Mouse (Mus musculus): ENCODE measurements around the gene Cacng4.

Gene Cacng4

DNA sequence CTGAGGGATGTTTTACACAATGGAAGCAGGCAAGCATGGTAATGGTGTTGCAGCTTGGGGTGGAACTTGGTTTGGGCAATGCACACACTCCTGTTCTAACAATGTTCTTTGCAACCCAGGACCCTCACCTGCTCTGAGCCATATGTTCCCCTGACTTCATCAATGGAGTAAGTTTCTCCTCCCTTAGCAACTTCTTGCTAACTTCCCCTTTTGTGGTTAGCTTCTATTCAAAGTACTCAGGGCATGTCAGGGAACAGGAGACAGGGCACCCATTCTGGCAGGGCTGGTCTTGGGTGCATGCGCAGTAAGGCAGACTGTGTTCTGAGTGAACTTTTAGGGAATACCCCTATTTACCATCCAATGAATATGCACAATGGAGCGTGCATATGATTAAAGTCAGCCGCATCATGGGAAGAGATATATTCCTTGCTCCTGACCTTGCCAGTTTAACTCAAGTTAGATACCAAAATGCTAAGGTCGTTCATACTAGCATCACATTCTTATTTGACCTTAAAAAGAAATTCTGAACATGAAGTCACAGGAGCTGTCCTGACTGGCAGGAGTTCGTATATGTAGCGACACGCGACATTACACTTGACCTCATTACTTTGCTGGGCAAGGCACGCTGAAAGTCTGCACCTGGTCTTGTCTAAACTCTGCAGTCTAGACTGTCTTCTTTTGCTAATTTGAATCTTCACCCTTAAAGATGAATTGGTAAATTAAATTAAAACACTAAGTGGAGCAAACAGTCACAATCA, 73.9 kb downstream of the Cacng4 start:
- DNase-seq (ENCODE audit: low read depth in 1 of 2, low spot score in 2 of 2) = no peak

DNA sequence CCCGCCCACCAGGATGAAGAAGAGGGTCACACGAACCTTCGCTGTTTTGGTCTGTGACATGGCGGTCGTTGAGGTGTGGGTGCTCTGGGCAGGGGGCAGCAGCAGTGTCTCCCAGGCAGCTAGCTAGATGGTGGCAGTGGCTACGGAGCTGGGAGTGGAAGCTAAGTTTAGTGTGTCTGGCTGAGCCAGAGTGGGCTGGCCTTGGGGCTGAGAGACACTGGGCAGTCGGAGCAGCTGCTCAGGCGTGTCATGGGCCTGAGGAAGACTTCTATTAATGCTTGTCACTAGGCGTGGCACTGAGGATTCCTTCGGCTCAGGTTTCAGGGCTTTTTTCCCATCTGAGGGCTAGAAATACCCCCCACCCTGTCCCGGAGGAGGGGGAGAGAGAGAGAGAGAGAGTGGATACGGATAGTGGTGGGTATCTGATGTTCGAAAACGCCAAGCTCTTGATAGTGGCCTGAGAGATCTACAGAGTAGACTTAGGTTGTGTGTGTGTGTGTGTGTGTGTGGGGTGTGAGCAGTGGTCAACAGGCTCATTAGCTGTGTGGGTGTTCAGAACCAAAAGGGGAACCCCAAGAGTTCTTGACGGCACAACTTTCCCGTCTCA, 77.9 kb downstream of the Cacng4 start, which contains the start of gene Cacng1:
Gene Cacng1 (minus strand): TSS at position 191 of the 607 bp plus-strand sequence.
- no peak for DNase-seq (ENCODE audit: low read depth in 1 of 2, low spot score in 2 of 2)

DNA sequence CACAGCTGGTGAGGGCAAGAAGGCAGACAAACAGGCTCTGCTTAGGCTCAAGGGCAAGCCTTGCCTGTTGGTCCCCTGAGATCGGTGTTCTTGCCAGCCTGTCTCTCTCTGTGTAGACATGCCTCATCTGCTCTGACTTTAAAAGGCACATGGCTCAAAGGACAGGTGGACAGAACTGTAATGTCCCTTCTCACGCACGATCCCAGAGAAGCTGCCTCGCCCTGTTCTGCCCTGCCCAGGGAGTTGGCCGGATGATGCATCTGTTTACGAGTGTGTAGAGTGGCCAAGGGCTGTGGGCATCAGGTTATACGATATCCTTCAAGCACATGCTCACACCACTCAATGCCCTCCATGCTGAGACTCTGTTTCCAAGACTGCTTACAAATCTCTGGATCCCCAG, 80.0 kb downstream of the Cacng4 start:
- DNase-seq (ENCODE audit: low read depth in 1 of 2, low spot score in 2 of 2) = no peak

DNA sequence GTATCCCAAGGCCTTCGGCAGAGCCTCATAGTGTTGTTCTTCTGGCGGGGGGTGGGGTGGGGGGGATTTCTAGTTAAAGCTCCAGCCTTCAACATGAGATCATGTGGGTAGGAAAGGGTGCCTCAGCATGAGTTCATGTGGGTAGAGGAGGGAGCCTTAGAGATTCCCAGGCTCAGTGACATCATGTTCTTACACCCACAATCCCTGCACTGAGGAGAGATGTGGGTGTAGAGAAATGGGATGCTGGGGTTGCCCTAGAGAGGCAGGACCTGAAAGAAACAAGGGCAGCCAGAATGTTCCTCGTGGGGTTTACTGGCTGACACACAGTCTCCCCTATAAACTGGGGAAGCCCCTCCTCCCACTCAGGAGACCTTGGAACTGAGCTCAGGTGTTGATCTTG, 84.0 kb downstream of the Cacng4 start:
- no peak for DNase-seq (ENCODE audit: low read depth in 1 of 2, low spot score in 2 of 2)

DNA sequence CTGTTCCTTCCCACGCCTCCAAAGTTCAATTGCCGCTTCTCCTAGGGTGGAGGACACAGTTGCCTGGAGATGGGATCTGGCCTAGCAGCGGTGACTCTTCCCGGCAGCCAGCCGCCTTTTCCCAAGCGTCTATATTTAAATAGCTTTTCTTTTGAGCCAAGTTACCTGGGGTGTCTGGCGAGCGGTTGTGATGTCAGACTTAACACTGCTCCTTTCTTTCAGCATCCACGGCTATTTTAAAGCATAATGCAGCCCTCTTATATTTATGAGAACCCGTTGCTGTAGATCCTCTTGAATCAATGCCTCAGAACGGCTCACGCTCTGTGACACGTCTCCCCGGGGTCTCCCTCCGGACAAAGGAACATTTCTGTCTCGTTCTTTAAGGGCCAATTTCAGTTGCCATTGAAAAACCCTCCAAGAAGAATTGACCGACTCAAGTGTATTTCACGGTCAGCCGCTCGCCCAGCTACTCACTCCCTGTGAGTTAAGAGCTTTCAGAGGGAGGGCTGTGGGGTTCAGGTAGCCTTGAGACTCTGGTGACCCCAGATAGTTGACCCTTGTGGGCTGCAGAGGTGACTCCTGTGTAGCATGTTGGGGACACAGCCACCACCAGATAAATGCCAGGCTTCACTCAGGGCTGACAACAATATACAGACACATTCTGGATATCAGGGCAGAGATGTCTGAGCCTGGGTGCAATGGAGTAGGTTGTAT, 86.3 kb downstream of the Cacng4 start:
- no peak for DNase-seq (ENCODE audit: low read depth in 1 of 2, low spot score in 2 of 2)

DNA sequence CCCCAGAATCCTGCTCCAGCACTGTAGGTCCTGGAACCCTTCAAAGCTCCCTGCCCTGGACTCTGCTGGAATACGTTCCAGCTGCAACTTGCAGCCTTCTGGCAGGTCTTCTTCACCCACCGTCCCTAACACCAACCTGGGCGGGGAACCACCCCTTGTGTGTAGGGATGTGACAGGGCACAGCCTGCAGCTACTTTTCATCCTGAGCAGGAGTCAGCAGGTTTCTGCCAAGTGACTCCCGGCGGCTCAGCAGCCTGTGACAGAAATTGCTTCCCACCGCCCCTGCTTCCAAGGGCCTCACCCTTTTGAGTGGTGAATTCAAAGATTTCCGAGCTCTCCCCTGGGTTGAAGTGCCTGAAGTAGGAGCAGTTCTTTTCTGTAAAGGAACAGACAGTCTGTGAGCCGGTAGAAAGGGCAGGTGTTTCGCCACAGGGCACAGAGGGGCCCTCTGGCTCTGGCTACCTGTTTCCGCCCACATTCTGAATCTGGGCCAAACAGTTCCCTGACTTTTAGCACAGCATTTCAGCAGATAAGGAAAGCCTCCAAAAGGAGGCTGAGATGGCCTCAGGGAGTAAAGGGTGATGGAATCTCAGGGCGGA, 88.8 kb downstream of the Cacng4 start:
- DNase-seq (ENCODE audit: low read depth in 1 of 2, low spot score in 2 of 2) = no peak

DNA sequence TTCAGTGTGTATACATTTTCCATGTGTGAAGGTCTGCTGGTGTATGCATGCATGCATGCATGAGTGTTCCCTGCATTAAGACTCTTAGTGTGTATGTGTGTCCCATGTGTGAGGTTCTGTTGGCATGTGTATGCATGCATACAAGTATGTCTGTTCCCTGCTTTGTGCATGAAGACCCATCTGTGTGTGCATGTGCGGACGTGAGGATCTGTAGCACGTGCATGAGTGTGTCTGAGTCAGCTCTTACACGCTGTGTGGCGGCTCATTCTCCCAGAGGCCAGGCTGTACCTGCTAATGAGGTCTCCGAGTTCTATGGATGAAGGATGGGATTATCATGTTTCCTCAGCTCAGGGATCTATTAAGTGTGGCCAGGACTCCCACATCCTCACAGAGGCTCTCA, 89.3 kb downstream of the Cacng4 start:
- DNase-seq (ENCODE audit: low read depth in 1 of 2, low spot score in 2 of 2) = no peak

DNA sequence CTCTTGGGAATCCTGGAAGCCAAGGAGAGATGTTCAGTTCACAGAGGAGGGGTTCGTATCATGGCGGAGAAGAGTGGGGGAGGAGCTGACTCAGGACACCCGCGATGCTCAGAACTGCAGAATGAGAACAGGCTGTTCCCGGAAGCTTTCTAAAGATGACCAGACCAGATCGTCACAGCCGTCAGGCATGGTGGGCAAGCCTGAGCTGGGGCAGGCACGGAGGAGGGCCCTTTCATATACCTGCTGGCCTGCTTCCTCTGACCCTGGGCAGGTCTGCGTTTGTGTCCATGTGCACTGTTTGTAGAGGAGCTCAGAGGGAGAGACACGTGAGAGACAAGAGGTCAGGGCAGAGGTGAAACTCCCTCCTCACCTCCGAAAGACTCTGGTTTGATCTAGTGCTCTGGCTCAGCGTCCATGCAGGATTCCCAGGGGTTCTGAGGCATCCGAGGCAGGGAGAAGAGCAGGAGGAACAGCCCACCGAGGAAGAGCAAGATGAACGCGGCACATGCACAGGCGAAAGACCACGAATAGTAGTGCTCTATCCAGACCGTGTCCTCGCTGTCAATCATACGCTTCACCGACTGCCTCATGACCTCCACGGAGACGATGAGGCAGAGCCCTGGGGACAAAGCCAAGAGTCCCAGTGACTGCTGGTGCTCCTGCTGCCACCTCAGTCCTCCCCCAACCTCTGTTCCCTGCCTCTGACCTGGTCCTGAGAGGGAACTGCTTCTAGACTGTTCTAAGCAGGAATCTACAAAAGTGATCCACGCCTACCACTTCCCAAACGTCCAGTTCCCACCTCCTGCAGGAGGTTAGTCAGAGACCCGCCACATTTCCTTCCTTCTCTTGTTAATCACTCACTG, 90.9 kb downstream of the Cacng4 start:
- DNase-seq (ENCODE audit: low read depth in 1 of 2, low spot score in 2 of 2) = no peak

DNA sequence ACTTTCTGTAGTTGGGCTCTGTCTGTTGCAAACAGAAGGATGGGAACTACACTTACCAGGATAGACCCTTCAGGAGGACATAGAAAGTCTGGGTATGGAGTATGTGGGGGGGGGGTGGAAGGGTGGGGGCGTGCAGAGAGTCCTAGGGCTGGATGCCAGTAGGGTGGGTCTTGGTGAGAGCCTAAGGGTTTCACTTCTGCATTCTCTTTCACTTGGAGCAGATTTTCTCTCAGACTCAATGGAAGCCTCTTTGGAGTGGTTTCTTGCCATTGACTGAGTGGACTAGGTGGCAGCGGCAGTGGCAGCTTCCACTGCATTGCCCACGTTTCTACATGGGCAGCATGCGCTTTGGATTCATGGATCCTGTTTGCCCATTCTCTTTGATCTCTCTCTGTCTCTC, 94.4 kb downstream of the Cacng4 start:
- DNase-seq (ENCODE audit: low read depth in 1 of 2, low spot score in 2 of 2) = no peak

DNA sequence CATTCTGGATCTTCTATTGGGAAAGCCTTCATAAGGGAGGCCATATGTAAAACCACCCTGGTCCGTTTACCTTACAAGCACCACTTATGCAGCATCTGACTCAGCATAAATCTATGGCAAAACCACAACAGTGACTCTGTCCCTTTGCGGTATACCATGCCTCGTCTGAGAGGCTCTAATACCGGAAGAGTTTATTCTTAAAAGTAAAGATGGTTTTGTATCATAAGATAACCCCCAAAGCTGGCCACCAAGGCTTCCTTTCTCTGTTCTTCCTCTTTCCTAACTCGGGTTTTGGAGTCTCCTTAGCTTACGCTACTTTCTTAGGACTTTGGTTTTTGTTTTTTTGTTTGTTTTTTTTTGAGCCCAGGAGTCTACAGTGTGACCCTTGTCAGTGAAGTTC, 101.0 kb downstream of the Cacng4 start:
- no peak for DNase-seq (ENCODE audit: low read depth in 1 of 2, low spot score in 2 of 2)

DNA sequence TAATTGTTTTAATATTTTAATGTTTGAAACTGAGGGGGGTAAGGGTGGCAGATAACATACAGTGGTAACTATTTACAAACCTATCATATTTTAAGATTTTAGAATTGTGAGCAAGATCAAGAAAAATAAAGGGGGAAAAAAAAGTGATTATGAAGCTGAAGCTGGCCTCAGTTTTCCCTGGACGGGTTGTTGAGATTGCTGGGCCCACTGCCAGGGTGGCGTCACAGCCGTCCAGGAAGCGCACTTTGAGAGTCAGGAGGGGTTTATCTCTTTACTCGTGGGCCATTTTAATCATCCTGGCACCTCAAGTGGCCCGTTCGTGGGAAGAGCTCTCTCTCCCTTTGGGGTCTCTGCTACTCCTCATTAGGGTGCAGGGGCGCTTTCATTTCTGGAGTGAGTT, 102.8 kb downstream of the Cacng4 start:
- DNase-seq (ENCODE audit: low read depth in 1 of 2, low spot score in 2 of 2) = no peak

DNA sequence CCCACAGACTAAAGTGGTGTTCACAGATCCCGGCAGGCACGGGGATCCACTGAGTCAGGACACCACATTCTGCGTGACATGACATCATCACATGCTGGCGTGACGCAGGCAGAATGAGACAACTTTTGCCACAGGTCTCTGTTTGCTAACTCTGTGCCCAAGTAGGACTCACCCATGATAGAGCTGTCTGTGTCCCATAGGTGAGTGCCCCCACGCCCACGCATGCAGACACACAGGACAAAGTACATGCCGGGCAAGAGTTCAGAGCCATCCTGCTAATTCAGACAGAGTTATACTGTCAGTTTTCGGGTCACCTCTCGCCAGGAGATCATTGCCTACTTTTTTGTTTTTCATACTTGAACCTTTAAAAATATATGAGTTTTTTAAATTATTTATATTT, 105.9 kb downstream of the Cacng4 start:
- no peak for DNase-seq (ENCODE audit: low read depth in 1 of 2, low spot score in 2 of 2)

DNA sequence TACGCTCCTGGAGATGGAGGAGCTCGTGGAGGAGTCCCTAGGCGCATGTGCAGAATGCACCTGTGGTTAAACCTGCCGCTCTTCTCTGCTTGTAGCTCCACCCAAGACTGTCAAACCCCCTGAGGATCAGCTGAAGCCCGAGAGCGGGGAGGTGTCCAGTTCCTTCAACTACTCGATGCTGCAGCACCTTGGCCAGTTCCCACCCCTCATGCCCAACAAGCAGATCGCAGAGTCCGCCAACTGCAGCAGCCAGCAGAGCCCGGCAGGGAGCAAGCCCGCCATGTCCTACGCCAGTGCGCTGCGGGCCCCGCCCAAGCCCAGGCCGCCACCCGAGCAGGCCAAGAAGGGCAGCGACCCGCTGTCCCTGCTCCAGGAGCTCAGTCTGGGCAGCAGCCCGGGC, 108.1 kb downstream of the Cacng4 start:
- no peak for DNase-seq (ENCODE audit: low read depth in 1 of 2, low spot score in 2 of 2)

DNA sequence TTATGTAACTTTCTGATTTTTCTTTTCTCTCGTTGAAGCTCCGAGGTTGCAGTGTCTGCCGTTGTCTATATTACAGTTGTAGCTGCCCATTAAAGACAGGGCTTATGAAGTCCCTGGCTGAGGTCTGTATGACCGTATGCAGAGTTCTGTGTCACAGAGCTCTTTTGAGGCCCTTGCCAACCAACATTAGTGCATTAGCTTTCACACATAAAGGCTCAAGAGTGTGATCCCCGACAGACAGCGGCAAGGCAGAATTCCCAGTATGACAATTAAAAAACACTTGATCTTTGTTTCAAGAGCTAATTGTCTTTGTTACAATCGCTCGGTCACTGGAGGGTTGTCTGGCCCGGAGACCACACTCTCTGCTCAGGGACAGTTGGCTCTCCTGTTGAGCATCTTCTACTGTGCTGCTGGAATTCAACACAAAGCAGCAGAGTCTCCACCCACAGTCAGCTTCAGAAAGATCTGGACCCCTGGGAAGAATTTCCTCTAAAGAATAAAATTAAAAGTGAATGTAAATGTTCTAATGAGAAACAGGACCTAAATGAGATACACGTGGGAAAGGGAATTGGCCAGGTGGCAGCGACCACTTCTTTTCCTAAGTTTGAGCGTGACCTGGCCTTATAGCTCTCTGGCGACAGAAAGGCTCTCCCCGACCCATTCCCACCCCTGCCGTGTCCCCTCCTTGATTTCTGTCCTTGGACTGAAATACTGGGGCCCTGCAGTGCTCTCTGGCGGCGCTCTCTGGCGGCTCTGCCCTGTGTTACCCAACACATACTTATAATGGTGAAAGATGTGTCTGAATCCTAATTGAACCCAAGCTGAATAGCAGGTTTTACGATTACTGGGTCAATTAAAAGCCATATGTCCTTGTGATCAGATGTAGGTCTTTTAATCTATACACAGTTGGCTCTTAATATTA, 110.6 kb downstream of the Cacng4 start:
- DNase-seq (ENCODE audit: low read depth in 1 of 2, low spot score in 2 of 2) = no peak

DNA sequence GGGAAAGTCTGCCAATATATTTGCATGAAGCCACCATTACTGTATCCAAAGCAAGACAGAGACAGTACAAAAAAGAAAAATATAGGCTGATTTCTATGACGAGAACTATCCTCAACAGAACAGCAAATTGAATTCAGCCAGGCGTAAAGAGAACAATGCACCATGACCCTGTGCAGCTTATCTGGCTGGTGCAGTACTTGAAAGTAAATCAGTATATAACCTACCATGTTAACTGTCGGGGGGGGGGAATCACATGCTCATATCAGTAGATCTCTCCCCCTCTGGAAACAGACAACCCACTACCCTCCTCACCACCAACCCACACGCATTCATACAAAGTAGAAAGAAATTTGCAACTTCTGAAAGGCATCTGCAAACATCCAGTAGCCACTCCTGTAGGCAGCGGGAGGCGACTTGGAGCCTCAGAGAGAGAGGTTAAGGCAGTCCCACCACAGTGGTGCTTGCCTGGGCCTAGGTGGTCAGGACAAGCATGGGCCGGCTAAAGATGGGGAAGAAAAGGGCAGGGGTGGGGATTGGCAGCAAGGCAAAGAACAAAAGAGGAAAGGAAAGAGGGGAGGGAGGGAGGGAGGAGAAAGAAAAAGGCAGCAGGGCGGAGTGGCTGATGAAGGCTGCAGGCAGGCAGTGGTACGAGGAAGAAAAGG, 111.5 kb downstream of the Cacng4 start:
- DNase-seq (ENCODE audit: low read depth in 1 of 2, low spot score in 2 of 2) = no peak

Measured in monocyte, adult 2 months (primary cell).